Mouse (Mus musculus) CH12.LX (cell line): ENCODE data around the gene Idh3a. TPM values are rescaled to one million over a fixed set of nuclear protein-coding genes. Genes with fewer than 3 reads are reported as not detected.

ENCODE experiments used
- DNase-seq: peaks from one replicate; pipeline ENCODE4 v3.0.0-alpha.2; 2013; ENCODE audit errors: extremely low read depth
- H3K27ac ChIP-seq: 2 replicates; pipeline ENCODE4 v1.5.1; 2012; ENCODE audit warnings: low read depth, mild to moderate bottlenecking, control low read depth, moderate library complexity; ENCODE audit not compliant: insufficient read depth
- H3K27me3 ChIP-seq: replicated peaks from 2 replicates; pipeline ENCODE3; 2012; ENCODE audit warnings: inconsistent platforms
- H3K36me3 ChIP-seq, 2 experiments: replicated peaks in 1 of 2; 2 replicates each; pipeline versions ENCODE3 to v1.6.1; 2012; ENCODE audit warnings: inconsistent platforms in 1 of 2, low read length in 1 of 2, mild to moderate bottlenecking in 1 of 2, mixed read lengths in 1 of 2, moderate library complexity in 1 of 2; ENCODE audit not compliant: control insufficient read depth in 1 of 2, insufficient read depth in 1 of 2
- H3K4me1 ChIP-seq, 2 experiments: 2 replicates each; pipeline ENCODE4 v1.6.1; 2012; ENCODE audit warnings: inconsistent platforms in 1 of 2, moderate library complexity in 1 of 2; ENCODE audit not compliant: insufficient read depth in 2 of 2, control insufficient read depth in 1 of 2
- H3K4me2 ChIP-seq: 2 replicates; pipeline ENCODE4 v1.6.1; 2012; ENCODE audit warnings: low read depth, mild to moderate bottlenecking, control low read depth; ENCODE audit not compliant: poor library complexity, insufficient read depth, severe bottlenecking
- H3K4me3 ChIP-seq, 3 experiments: fragments of 150-350 bp in 1 of 3; sonication (generic) in 1 of 3; replicated peaks in 1 of 3; 2 replicates each; pipeline versions ENCODE3 to v1.5.1; 2011 to 2012; ENCODE audit warnings: low read depth in 2 of 3, low read length in 2 of 3, mild to moderate bottlenecking in 2 of 3, moderate library complexity in 2 of 3, control low read depth in 1 of 3, improper control_type of control experiment in 1 of 3, inconsistent platforms in 1 of 3, mixed read lengths in 1 of 3; ENCODE audit not compliant: poor library complexity in 1 of 3
- H3K79me2 ChIP-seq: replicated peaks from 2 replicates; pipeline ENCODE4 v1.6.1; 2012; ENCODE audit warnings: mild to moderate bottlenecking, moderate library complexity; ENCODE audit not compliant: control insufficient read depth, poor library complexity, insufficient read depth, severe bottlenecking; ENCODE audit errors: extremely low read depth
- H3K9ac ChIP-seq: 2 replicates; pipeline ENCODE4 v1.6.1; 2012; ENCODE audit warnings: low read depth, mild to moderate bottlenecking, control low read depth, moderate library complexity; ENCODE audit not compliant: insufficient read depth
- H3K9me3 ChIP-seq: replicated peaks from 2 replicates; pipeline ENCODE3; 2012; ENCODE audit warnings: low read length, inconsistent platforms, mixed read lengths
- BHLHE40 ChIP-seq: IDR thresholded peaks from 2 replicates; pipeline ENCODE4 v1.6.1; 2011; ENCODE audit warnings: mild to moderate bottlenecking, low read depth, low read length, improper control_type of control experiment
- CHD1 ChIP-seq: IDR thresholded peaks from 2 replicates; pipeline ENCODE4 v1.6.1; 2012; ENCODE audit warnings: low read depth, low read length, improper control_type of control experiment, inconsistent platforms
- CHD2 ChIP-seq: IDR thresholded peaks from 2 replicates; pipeline ENCODE4 v1.6.1; 2011; ENCODE audit warnings: low read length, improper control_type of control experiment
- CTCF ChIP-seq, 2 experiments: IDR thresholded peaks in 1 of 2; conservative IDR thresholded peaks in 1 of 2; 2 replicates each; pipeline ENCODE4 v1.5.1; 2011 to 2012; ENCODE audit warnings: low read depth in 2 of 2, low read length in 2 of 2, improper control_type of control experiment in 1 of 2, inconsistent platforms in 1 of 2, mild to moderate bottlenecking in 1 of 2, moderate library complexity in 1 of 2
- E2F4 ChIP-seq: IDR thresholded peaks from 2 replicates; pipeline ENCODE4 v1.6.1; 2011; ENCODE audit warnings: low read depth, low read length, improper control_type of control experiment; ENCODE audit not compliant: insufficient replicate concordance
- ELF1 ChIP-seq: IDR thresholded peaks from 2 replicates; pipeline ENCODE4 v1.6.1; 2014; ENCODE audit warnings: low read depth, mild to moderate bottlenecking, inconsistent platforms, low read length, improper control_type of control experiment
- EP300 ChIP-seq: IDR thresholded peaks from 2 replicates; pipeline ENCODE4 v1.6.1; 2011; ENCODE audit warnings: low read length, improper control_type of control experiment
- ETS1 ChIP-seq: conservative IDR thresholded peaks from 2 replicates; pipeline ENCODE4 v1.6.1; 2012; ENCODE audit warnings: low read depth, mild to moderate bottlenecking, inconsistent platforms, low read length, improper control_type of control experiment, moderate library complexity
- GABPA ChIP-seq: IDR thresholded peaks from 2 replicates; pipeline ENCODE4 v1.6.1; 2012; ENCODE audit warnings: low read depth, low read length, improper control_type of control experiment, inconsistent platforms; ENCODE audit not compliant: insufficient replicate concordance
- HCFC1 ChIP-seq: IDR thresholded peaks from 2 replicates; pipeline ENCODE4 v1.6.1; 2012; ENCODE audit warnings: low read depth, mild to moderate bottlenecking, inconsistent platforms, low read length, improper control_type of control experiment
- IRF4 ChIP-seq: IDR thresholded peaks from 2 replicates; pipeline ENCODE4 v1.6.1; 2014; ENCODE audit warnings: low read depth, mild to moderate bottlenecking, inconsistent platforms, low read length, improper control_type of control experiment
- JUN ChIP-seq: IDR thresholded peaks from 2 replicates; pipeline ENCODE4 v1.6.1; 2011; ENCODE audit warnings: low read depth, mild to moderate bottlenecking, low read length, improper control_type of control experiment, moderate library complexity; ENCODE audit not compliant: insufficient read depth
- JUND ChIP-seq: conservative IDR thresholded peaks from 2 replicates; pipeline ENCODE4 v1.6.1; 2011; ENCODE audit warnings: low read depth, low read length, improper control_type of control experiment
- KAT2A ChIP-seq: IDR thresholded peaks from 2 replicates; pipeline ENCODE4 v1.6.1; 2012; ENCODE audit warnings: low read length, improper control_type of control experiment, inconsistent platforms; ENCODE audit not compliant: insufficient replicate concordance
- MAFK ChIP-seq: IDR thresholded peaks from 2 replicates; pipeline ENCODE4 v1.6.1; 2011; ENCODE audit warnings: low read length, improper control_type of control experiment; ENCODE audit not compliant: insufficient replicate concordance
- MAX ChIP-seq: IDR thresholded peaks from 2 replicates; pipeline ENCODE4 v1.6.1; 2011; ENCODE audit warnings: low read length, improper control_type of control experiment
- MAZ ChIP-seq: IDR thresholded peaks from 2 replicates; pipeline ENCODE4 v1.6.1; 2012; ENCODE audit warnings: low read depth, mild to moderate bottlenecking, inconsistent platforms, low read length, improper control_type of control experiment, moderate library complexity
- MEF2A ChIP-seq: IDR thresholded peaks from 2 replicates; pipeline ENCODE4 v1.6.1; 2014; ENCODE audit warnings: low read depth, mild to moderate bottlenecking, inconsistent platforms, low read length, improper control_type of control experiment, borderline replicate concordance
- MXI1 ChIP-seq: IDR thresholded peaks from 2 replicates; pipeline ENCODE4 v1.6.1; 2011; ENCODE audit warnings: mild to moderate bottlenecking, low read depth, low read length, improper control_type of control experiment
- MYC ChIP-seq: IDR thresholded peaks from 2 replicates; pipeline ENCODE4 v1.6.1; 2011; ENCODE audit warnings: low read depth, mild to moderate bottlenecking, improper control_type of control experiment, low read length
- NELFE ChIP-seq: IDR thresholded peaks from 2 replicates; pipeline ENCODE4 v1.6.1; 2011; ENCODE audit warnings: low read depth, low read length, improper control_type of control experiment
- NRF1 ChIP-seq: IDR thresholded peaks from 2 replicates; pipeline ENCODE4 v1.6.1; 2014; ENCODE audit warnings: low read depth, mild to moderate bottlenecking, inconsistent platforms, low read length, improper control_type of control experiment, moderate library complexity
- PAX5 ChIP-seq: IDR thresholded peaks from 2 replicates; pipeline ENCODE4 v1.6.1; 2012; ENCODE audit warnings: low read length, inconsistent platforms, mixed read lengths
- POLR2A ChIP-seq: IDR thresholded peaks from 2 replicates; pipeline ENCODE4 v1.6.1; 2011; ENCODE audit warnings: low read depth, mild to moderate bottlenecking, improper control_type of control experiment, low read length
- POLR2AphosphoS2 ChIP-seq: IDR thresholded peaks from 2 replicates; pipeline ENCODE4 v1.6.1; 2011; ENCODE audit warnings: low read depth, low read length, improper control_type of control experiment
- SIN3A ChIP-seq: IDR thresholded peaks from 2 replicates; pipeline ENCODE4 v1.6.1; 2012; ENCODE audit warnings: low read length, improper control_type of control experiment, inconsistent platforms
- SMC3 ChIP-seq: IDR thresholded peaks from 2 replicates; pipeline ENCODE4 v1.6.1; 2011; ENCODE audit warnings: low read depth, low read length, improper control_type of control experiment
- TBP ChIP-seq: conservative IDR thresholded peaks from 2 replicates; pipeline ENCODE4 v1.6.1; 2011; ENCODE audit warnings: low read depth, low read length, improper control_type of control experiment
- TCF12 ChIP-seq: IDR thresholded peaks from 2 replicates; pipeline ENCODE4 v1.6.1; 2014; ENCODE audit warnings: low read depth, mild to moderate bottlenecking, inconsistent platforms, low read length, improper control_type of control experiment
- UBTF ChIP-seq: IDR thresholded peaks from 2 replicates; pipeline ENCODE4 v1.6.1; 2012; ENCODE audit warnings: low read depth, mild to moderate bottlenecking, inconsistent platforms, low read length, improper control_type of control experiment, moderate library complexity
- USF1 ChIP-seq: IDR thresholded peaks from 2 replicates; pipeline ENCODE4 v1.6.1; 2014; ENCODE audit warnings: low read depth, mild to moderate bottlenecking, inconsistent platforms, low read length, improper control_type of control experiment
- ZKSCAN1 ChIP-seq: IDR thresholded peaks from 2 replicates; pipeline ENCODE4 v1.6.1; 2012; ENCODE audit warnings: low read depth, inconsistent platforms, low read length, improper control_type of control experiment, borderline replicate concordance
- ZMIZ1 ChIP-seq: IDR thresholded peaks from 2 replicates; pipeline ENCODE4 v1.6.1; 2012; ENCODE audit warnings: low read depth, mild to moderate bottlenecking, inconsistent platforms, low read length, improper control_type of control experiment
- dilution Hi-C: fragments of 300-500 bp; cut with MboI; formaldehyde crosslinking; loops from 2 replicates; pipeline ENCODE4 v1.14.3; 2020; ENCODE audit warnings: low sequenced_read_pairs; ENCODE audit not compliant: extremely low pct_unique_long_range_greater_than_20kb, extremely low pct_ligation_motif_present
- in situ Hi-C: fragments of 300-500 bp; cut with MboI; formaldehyde crosslinking; loops from 3 replicates; pipeline ENCODE4 v1.14.3; 2019; ENCODE audit warnings: low sequenced_read_pairs, low pct_ligation_motif_present, low pct_unique_long_range_greater_than_20kb, mixed read lengths
- polyA plus RNA-seq: library from polyadenylated mRNA; unstranded; fragments of >175 nt; gene quantifications from 2 replicates; pipeline ENCODE4 v1.2.1, GENCODE M21; 2012; ENCODE audit warnings: low read depth; ENCODE audit not compliant: insufficient read length
- total RNA-seq, 2 experiments: library from RNA; depleted of rRNA; stranded (reverse); fragments of 300-350 nt in 1 of 2; fragments of >200 nt in 1 of 2; gene quantifications; 2 replicates each; pipeline ENCODE4 v1.2.3; 2012 to 2014

Idh3a gene
- total and polyA plus RNA-seq, 3 experiments = 102 to 198 (median 178) TPM

- H3K4me2 ChIP-seq = peak overlapping the region; percentile 35
- TF ChIP-seq ZMIZ1 (peak; percentile 58; the same call in 1 of the 2 replicates), SMC3 (no peak), ETS1 (peak; percentile 62), ZKSCAN1 (no peak), TBP (no peak), IRF4 (peak; percentile 78; the same call in 1 of the 2 replicates), MEF2A (peak; percentile 50; the same call in 1 of the 2 replicates), NELFE (0 out of 2 replicates have a peak, but pooled peaks have one; percentile 19), ELF1 (peak; percentile 41; the same call in 1 of the 2 replicates), EP300 (peak; percentile 71), MAX (peak; percentile 78), BHLHE40 (peak; percentile 54; the same call in 1 of the 2 replicates), HCFC1 (no peak), CHD2 (no peak), JUND (peak; percentile 59), MYC (0 out of 2 replicates have a peak, but pooled peaks have one; percentile 40), GABPA (no peak), E2F4 (no peak), NRF1 (no peak), SIN3A (peak; percentile 58; the same call in 1 of the 2 replicates), PAX5 (no peak), JUN (peak; percentile 38), CHD1 (no peak), MXI1 (peak; percentile 62; the same call in 1 of the 2 replicates), CTCF (conservative IDR thresholded peaks at IDR 0.05 in 1 of 2, IDR thresholded peaks at IDR 0.05 in 1 of 2; ENCODE audit: low read depth in 2 of 2, low read length in 2 of 2) (no peak), UBTF (no peak), MAFK (0 out of 2 replicates have a peak, but pooled peaks have one; percentile 51), POLR2A (no peak), MAZ (0 out of 2 replicates have a peak, but pooled peaks have one; percentile 60), POLR2AphosphoS2 (no peak), USF1 (no peak), TCF12 (peak; percentile 78; the same call in 1 of the 2 replicates), KAT2A (0 out of 2 replicates have a peak, but pooled peaks have one; percentile 58)
- dilution Hi-C loops (no loop called here), in situ Hi-C loops (no loop called here)
- no peaks in the 10 kb centered on the region for H3K27me3 ChIP-seq
- H3K9ac ChIP-seq = no peak overlapping the region
- peak overlapping the region; percentile 24; the same call in 1 of the 2 replicates for H3K27ac ChIP-seq
- H3K4me1 ChIP-seq = peaks cover 30 to 66% of the 10 kb centered on the region in 2 experiments
- no peak overlapping the region for H3K4me3 ChIP-seq
- no peaks in the 10 kb centered on the region for H3K9me3 ChIP-seq
- H3K79me2 ChIP-seq = 0 out of 2 replicates have a peak, but pooled peaks cover under 1% of the 10 kb centered on the region
- H3K36me3 ChIP-seq = no peaks in the 10 kb centered on the region
- DNase-seq = peak; percentile 74
Measured at GRCm38 (mm10) chr9:54646252-54646651, 60.1 kb downstream of the Idh3a start.
